Comparison of ENCODE assay signal across 24 mouse cellular contexts in genomic region chr9:29165731-29166130, GRCm38 (mm10).
DNase-seq lines count a peak whose midpoint lies in the region; ATAC-seq and TF ChIP-seq lines count a peak whose summit lies in the region.
"Had no signal": no experiment of that assay in that cellular context is flagged by ENCODE, and none has a peak within 500 bp of the region (broad histone marks: within the 10 kb centered on the region; RNA-seq: fewer than 3 reads in every experiment).

No protein-coding gene starts in this region.

- DNase-seq in heart, adult 18-20 months, result peak; percentile 15 to 56
- peak; percentile 21 to 25 for DNase-seq in heart, adult 9 months (ENCODE audit: low spot score in 2 of 2)
- DNase-seq in heart, postnatal 4 days, result no peak
- peak; percentile 14 for DNase-seq in midbrain, postnatal 0 days (ENCODE audit: low spot score)
- DNase-seq in midbrain, embryonic 14.5 days, result no peak
- DNase-seq in heart, postnatal 36 days, result peak; percentile 9 to 13
- DNase-seq in lung, postnatal 10 days, result no peak
- DNase-seq: adrenal gland, adult 2 months; adrenal gland, postnatal 10 days; adrenal gland, postnatal 25 days; cerebellum, adult 11 months; cerebellum, adult 18-20 months; cerebellum, adult 8-10 months; cerebellum, adult 9-11 months; cerebellum, postnatal 14 days; cerebellum, postnatal 36 days; embryo, embryonic 11 days had no signal

- no peak overlapping the region for H3K4me3 ChIP-seq in heart, embryonic 12.5 days
- H3K4me3 ChIP-seq in midbrain, postnatal 0 days (ENCODE audit: low read depth, low read length), result no peak overlapping the region
- no peak overlapping the region for H3K4me3 ChIP-seq in midbrain, embryonic 14.5 days (replicated peaks; ENCODE audit: low read depth, low read length)
- H3K4me3 ChIP-seq: embryonic facial prominence, embryonic 13.5 days; embryonic facial prominence, embryonic 15.5 days; erythroblast, embryonic 14.5 days; forebrain, embryonic 10.5 days; forebrain, embryonic 12.5 days had no signal

- H3K27me3 ChIP-seq in heart, embryonic 12.5 days (replicated peaks), result no peaks in the 10 kb centered on the region
- H3K27me3 ChIP-seq in midbrain, postnatal 0 days (ENCODE audit: insufficient read depth, low read length), result no peaks in the 10 kb centered on the region
- no peaks in the 10 kb centered on the region for H3K27me3 ChIP-seq in midbrain, embryonic 14.5 days (ENCODE audit: control insufficient read depth, insufficient read depth, low read length)
- H3K27me3 ChIP-seq: embryonic facial prominence, embryonic 13.5 days; embryonic facial prominence, embryonic 15.5 days; forebrain, embryonic 12.5 days had no signal

- TF ChIP-seq CTCF in midbrain, postnatal 0 days (IDR thresholded peaks at IDR 0.05), result no peak

- H3K4me2 ChIP-seq in heart, embryonic 12.5 days, result no peak overlapping the region
- no peak overlapping the region for H3K4me2 ChIP-seq in midbrain, postnatal 0 days (ENCODE audit: low read depth, low read length, poor library complexity, severe bottlenecking)
- H3K4me2 ChIP-seq in midbrain, embryonic 14.5 days (ENCODE audit: low read length), result no peak overlapping the region
- H3K4me2 ChIP-seq: embryonic facial prominence, embryonic 13.5 days; embryonic facial prominence, embryonic 15.5 days; forebrain, embryonic 12.5 days had no signal

- H3K36me3 ChIP-seq in heart, embryonic 12.5 days, result no peaks in the 10 kb centered on the region
- no peaks in the 10 kb centered on the region for H3K36me3 ChIP-seq in midbrain, postnatal 0 days (ENCODE audit: insufficient read depth, low read length)
- no peaks in the 10 kb centered on the region for H3K36me3 ChIP-seq in midbrain, embryonic 14.5 days (ENCODE audit: control insufficient read depth, insufficient read depth, low read length)
- H3K36me3 ChIP-seq: embryonic facial prominence, embryonic 13.5 days; embryonic facial prominence, embryonic 15.5 days; forebrain, embryonic 10.5 days; forebrain, embryonic 12.5 days had no signal

- intact Hi-C loops in heart, postnatal 36 days (cut with DNase I), result no loop called here

- no peak for ATAC-seq in heart, embryonic 12.5 days (ENCODE audit: insufficient number of reproducible peaks, low FRiP score)
- no peak for ATAC-seq in midbrain, postnatal 0 days (ENCODE audit: low FRiP score)
- ATAC-seq in midbrain, embryonic 14.5 days (ENCODE audit: low FRiP score, low TSS enrichment), result no peak
- ATAC-seq: forebrain, embryonic 14.5 days had no signal

- H3K27ac ChIP-seq in heart, embryonic 12.5 days (ENCODE audit: poor library complexity, severe bottlenecking), result no peak overlapping the region
- H3K27ac ChIP-seq in midbrain, postnatal 0 days (ENCODE audit: low read depth, low read length), result no peak overlapping the region
- H3K27ac ChIP-seq in midbrain, embryonic 14.5 days (replicated peaks; ENCODE audit: low read depth, low read length), result no peak overlapping the region
- H3K27ac ChIP-seq: embryonic facial prominence, embryonic 13.5 days; embryonic facial prominence, embryonic 15.5 days; forebrain, embryonic 10.5 days; forebrain, embryonic 12.5 days had no signal

- WGBS in heart, embryonic 12.5 days, result 64% methylated on average over 2 of the region's 2 CpGs
- 77% methylated on average over 2 of the region's 2 CpGs for WGBS in midbrain, postnatal 0 days
- 85% methylated on average over 2 of the region's 2 CpGs for WGBS in midbrain, embryonic 14.5 days

- no peaks in the 10 kb centered on the region for H3K4me1 ChIP-seq in heart, embryonic 12.5 days (replicated peaks)
- H3K4me1 ChIP-seq in midbrain, postnatal 0 days (ENCODE audit: insufficient read depth, low read length), result no peaks in the 10 kb centered on the region
- H3K4me1 ChIP-seq in midbrain, embryonic 14.5 days (ENCODE audit: control insufficient read depth, insufficient read depth, low read length), result no peaks in the 10 kb centered on the region
- H3K4me1 ChIP-seq: embryonic facial prominence, embryonic 13.5 days; embryonic facial prominence, embryonic 15.5 days had no signal

- no peaks in the 10 kb centered on the region for H3K9me3 ChIP-seq in heart, embryonic 12.5 days (replicated peaks)
- H3K9me3 ChIP-seq in midbrain, postnatal 0 days (ENCODE audit: low read length), result no peaks in the 10 kb centered on the region
- no peaks in the 10 kb centered on the region for H3K9me3 ChIP-seq in midbrain, embryonic 14.5 days (ENCODE audit: control insufficient read depth, low read length)
- H3K9me3 ChIP-seq: embryonic facial prominence, embryonic 13.5 days; embryonic facial prominence, embryonic 15.5 days; forebrain, embryonic 10.5 days; forebrain, embryonic 12.5 days had no signal

- no peak overlapping the region for H3K9ac ChIP-seq in heart, embryonic 12.5 days
- no peak overlapping the region for H3K9ac ChIP-seq in midbrain, postnatal 0 days (replicated peaks; ENCODE audit: low read length, poor library complexity, severe bottlenecking)
- no peak overlapping the region for H3K9ac ChIP-seq in midbrain, embryonic 14.5 days (replicated peaks; ENCODE audit: low read length)
- H3K9ac ChIP-seq: embryonic facial prominence, embryonic 13.5 days; embryonic facial prominence, embryonic 15.5 days; forebrain, embryonic 12.5 days had no signal

Comparison
In these comparisons a context has a peak if more than half of its experiments do, and no peak if none do; other contexts are left out.
1. DNase-seq: peak in heart, adult 18-20 months (2 of 2), heart, adult 9 months (2 of 2), midbrain, postnatal 0 days (single experiment) and heart, postnatal 36 days (2 of 2); none in heart, postnatal 4 days (single experiment), midbrain, embryonic 14.5 days (single experiment) and lung, postnatal 10 days (single experiment).